Mouse (Mus musculus): ENCODE results near the gene Mef2d.

The Mef2d gene

DNA sequence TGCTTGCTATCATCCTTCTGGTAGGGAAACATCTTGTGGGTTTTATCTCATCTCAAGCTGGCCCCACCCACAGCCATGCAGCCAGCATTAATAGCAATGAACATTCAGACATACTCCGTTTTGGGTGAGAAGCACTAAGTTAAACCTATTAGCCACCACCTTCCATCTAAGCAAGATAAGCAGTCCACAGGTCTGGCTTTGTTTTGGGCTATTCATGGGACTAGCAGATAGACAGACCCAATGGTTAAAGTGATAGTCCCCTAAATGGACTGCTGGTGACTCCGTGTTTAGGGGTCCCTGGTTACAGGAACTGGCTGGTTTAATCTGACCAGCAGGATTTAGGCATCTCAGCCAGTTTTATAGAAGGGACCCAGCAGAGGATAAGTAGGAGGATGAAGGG lies 70.8 kb downstream of the Mef2d start:
- no peak for DNase-seq

- DNase-seq: peak; percentile 60
These were observed 72.2 kb downstream of the Mef2d start for GRCm38 (mm10) chr3:88214197-88214938.

DNA sequence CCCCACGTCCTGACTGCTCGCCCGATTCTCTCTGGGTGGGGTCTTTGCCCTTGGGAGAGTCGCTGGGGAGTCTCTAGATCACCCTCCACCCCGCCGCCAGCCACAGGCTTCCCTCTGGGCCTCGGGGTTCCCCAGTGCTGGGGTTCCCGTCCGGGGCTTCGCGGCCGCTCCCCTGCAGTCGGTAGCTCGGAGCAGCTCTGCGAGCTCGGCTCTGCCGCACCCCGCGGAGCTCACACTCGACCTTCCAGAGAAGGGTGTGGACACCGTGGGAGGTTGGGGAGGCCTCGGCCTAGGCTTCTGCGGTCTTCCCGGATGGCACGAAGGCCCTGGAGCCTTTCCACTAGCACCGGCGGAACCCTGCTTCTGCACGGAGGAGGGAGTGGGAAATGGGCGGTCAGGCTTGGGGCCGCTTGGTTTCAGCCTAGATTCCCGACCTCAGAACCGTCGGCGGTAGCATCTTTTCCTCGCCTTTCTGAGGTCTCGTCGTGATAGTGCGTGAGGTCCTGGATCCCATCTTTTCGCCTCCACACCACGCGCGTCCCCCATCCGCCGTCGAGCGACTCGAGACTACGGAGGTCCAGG lies 72.9 kb downstream of the Mef2d start:
- no peak for DNase-seq

- no peak for DNase-seq
These were observed 73.4 kb downstream of the Mef2d start for GRCm38 (mm10) chr3:88215553-88216004.

DNA sequence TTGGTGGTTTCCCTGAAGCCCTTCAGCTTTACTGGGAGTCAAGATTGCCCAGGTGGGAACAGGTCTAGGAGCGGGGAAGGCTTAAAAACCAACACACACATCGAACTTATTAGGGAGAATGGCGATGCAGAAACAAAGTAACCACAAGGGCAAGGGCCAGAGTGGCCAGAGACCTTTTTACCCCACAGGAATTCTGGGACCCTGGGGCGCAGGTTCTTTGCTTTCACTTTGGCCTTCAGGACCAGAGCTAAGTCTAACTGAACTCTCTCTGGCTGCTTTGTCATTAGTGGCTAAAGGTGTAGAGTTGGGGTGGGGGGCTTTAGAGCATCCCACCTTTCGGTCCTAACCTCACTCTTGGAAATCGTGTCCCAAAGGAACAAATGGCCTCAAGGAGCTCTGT lies 73.9 kb downstream of the Mef2d start:
- DNase-seq: no peak

DNA sequence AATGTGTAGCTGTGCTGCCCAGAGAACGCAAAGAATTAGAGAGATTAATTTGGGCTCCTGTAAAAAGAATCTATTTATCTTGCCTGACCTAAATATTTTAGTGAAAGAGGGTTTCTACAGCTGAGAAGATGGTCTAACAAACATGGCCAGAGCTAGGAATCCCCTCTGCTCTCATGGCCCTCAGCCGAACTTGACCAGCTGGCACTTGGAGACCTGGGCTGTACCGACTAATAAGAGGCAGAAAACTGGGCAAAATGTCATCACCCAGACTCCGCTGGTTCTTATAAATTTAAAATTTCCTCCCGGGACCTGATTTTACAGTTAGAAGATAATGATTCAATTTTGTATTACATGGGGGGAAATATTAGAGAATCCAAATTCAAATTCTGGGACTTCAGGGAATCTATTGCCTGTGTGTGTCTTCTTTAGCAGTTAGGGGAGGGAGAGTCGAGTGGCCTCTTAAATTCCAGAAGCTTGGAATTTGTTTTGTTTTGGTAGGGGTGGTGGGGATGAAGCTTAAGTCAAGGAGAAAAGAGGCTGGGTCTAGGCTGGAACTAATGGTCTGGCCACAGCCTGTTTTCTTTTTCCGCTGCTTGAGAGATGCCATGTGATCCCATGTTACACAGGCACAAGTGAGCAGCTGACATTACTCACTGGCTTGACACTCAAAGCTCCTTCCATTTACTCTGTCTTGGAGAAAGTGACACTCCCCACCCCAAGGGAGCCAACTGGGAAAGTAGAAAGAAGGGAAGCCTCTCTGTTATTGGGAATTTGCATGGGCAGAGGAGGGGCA lies 74.6 kb downstream of the Mef2d start:
- no peak for DNase-seq

DNA sequence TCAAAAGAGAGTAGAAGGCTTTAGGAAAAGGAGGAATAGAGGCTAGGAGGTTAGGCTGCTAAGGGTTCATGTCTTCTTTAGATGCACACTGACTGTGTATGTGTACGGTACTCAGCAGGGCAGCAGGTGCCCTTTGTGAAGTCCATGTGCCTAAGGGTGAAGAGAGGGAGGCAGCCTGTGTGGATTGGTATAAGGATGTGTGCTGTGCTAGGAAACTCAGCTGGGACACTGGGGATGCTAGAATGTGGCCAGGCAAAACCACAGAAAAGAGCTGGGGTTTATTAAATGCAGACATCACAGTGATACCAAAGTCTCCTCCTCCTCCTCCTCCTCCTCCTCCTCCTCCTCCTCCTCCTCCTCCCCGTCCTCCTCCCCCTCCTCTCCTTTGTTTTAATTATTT lies 75.5 kb downstream of the Mef2d start:
- DNase-seq: no peak

DNA sequence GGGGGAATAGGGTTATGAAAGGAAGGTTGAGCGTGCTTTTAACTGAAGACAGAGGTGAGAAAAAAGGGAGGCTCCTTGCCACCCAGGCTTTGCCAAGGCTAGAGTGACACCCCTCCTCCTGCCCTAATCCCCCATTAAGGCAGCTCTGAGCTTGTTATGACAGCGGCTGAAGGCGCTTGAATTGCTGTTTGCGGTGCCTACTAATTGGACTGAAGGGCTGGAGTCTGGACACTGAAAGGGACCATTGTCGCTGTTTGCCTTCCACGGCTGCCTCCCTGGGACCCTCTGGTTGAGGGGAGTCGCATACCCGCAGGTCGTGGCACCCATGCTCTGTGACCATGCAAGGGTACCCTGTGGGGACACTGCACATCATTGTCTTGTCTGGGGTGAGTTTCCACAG lies 77.8 kb downstream of the Mef2d start:
- DNase-seq: no peak

DNA sequence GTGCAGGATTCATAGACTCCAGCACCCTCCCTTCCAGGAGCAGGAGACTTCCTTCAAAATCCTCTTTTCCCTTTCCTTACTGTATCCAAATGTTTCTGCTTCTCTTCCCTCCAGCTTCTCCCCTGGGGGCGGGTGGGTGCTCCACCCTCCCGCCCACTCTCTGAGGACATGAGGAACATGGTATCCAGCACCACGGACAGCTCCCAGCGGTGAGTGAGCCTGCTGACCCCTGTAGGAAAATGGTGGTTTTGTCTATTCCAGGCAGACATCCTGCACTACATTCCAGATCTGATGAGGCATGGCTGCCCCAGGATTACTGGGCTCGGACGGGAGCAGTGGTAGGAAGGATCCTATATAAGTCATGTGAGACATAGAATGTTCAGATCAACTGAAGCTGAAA lies 78.7 kb downstream of the Mef2d start:
- DNase-seq: peak; percentile 90

Measured in embryo, embryonic 11 days (tissue).